Mouse (Mus musculus) lung, postnatal 0 days (tissue): ENCODE measurements around the gene Ankrd65. TPM values are rescaled to one million over a fixed set of nuclear protein-coding genes. Genes with fewer than 3 reads are reported as not detected.

Source experiments
- ATAC-seq: fragments of 200-750 bp; cut with Nextera tagmentation; 2 replicates; pipeline ENCODE4 v1.8.0; 2017; ENCODE audit warnings: moderate library complexity
- DNase-seq: peaks from one replicate; pipeline ENCODE4 v3.0.0-alpha.2; 2016; ENCODE audit warnings: low spot score
- H3K27ac ChIP-seq: fragments of 300-500 bp; sonication (generic); 2 replicates; pipeline ENCODE4 v1.5.1; 2014; ENCODE audit warnings: antibody characterized with exemption, mild to moderate bottlenecking, low read length, mixed read lengths
- H3K27me3 ChIP-seq: fragments of 300-500 bp; sonication (generic); replicated peaks from 2 replicates; pipeline ENCODE4 v1.6.1; 2014; ENCODE audit warnings: low read length, mixed read lengths; ENCODE audit not compliant: insufficient read depth
- H3K36me3 ChIP-seq: fragments of 300-500 bp; sonication (generic); 2 replicates; pipeline ENCODE4 v1.6.1; 2014; ENCODE audit warnings: low read length, mixed read lengths; ENCODE audit not compliant: insufficient read depth
- H3K4me1 ChIP-seq: fragments of 300-500 bp; sonication (generic); 2 replicates; pipeline ENCODE4 v1.6.1; 2014; ENCODE audit warnings: antibody characterized with exemption, low read depth, low read length, mixed read lengths; ENCODE audit not compliant: insufficient read depth
- H3K4me2 ChIP-seq: fragments of 300-500 bp; sonication (generic); replicated peaks from 2 replicates; pipeline ENCODE4 v1.6.1; 2014; ENCODE audit warnings: low read depth, mild to moderate bottlenecking, low read length, moderate library complexity, mixed read lengths
- H3K4me3 ChIP-seq: fragments of 300-500 bp; sonication (generic); 2 replicates; pipeline ENCODE4 v1.5.1; 2014; ENCODE audit warnings: low read depth, low read length
- H3K9ac ChIP-seq: fragments of 300-500 bp; sonication (generic); replicated peaks from 2 replicates; pipeline ENCODE4 v1.6.1; 2014; ENCODE audit warnings: low read depth, mild to moderate bottlenecking
- H3K9me3 ChIP-seq: fragments of 300-500 bp; sonication (generic); 2 replicates; pipeline ENCODE4 v1.6.1; 2016; ENCODE audit warnings: low read length, mixed read lengths
- CTCF ChIP-seq: IDR thresholded peaks from 2 replicates; pipeline ENCODE4 v1.5.1; 2016; ENCODE audit warnings: antibody characterized with exemption, mild to moderate bottlenecking
- EP300 ChIP-seq: IDR thresholded peaks from 2 replicates; pipeline ENCODE4 v1.6.1; 2016; ENCODE audit warnings: antibody characterized with exemption, mild to moderate bottlenecking, control low read depth
- WGBS: fragments of 180-500 bp; shearing (Covaris S2); extraction: QIAGEN DNeasy Blood & Tissue Kit; methylation state at CpG from one replicate; pipeline ENCODE4 v1.1.7; 2014; 5-methylcytosine and 5-hydroxymethylcytosine counted together
- polyA plus RNA-seq: library from polyadenylated mRNA; unstranded; fragments of >200 nt; fragmentation: Nextera tagmentation; extraction: Ambion mirVana; gene quantifications from 2 replicates; pipeline ENCODE4 v1.2.1, GENCODE M21; 2015

The Ankrd65 gene
- polyA plus RNA-seq, 1 experiment from 2014 or later: 6.0 TPM

- H3K4me1 ChIP-seq: peaks cover 10% of the 10 kb centered on the region
- 73% methylated on average over 3 of the region's 3 CpGs for WGBS
- H3K4me3 ChIP-seq: no peak overlapping the region
- H3K4me2 ChIP-seq: no peak overlapping the region
- no peaks in the 10 kb centered on the region for H3K27me3 ChIP-seq
- ATAC-seq (no peak), DNase-seq (no peak)
- no peak overlapping the region for H3K9ac ChIP-seq
- H3K27ac ChIP-seq: no peak overlapping the region
- H3K9me3 ChIP-seq: no peaks in the 10 kb centered on the region
- H3K36me3 ChIP-seq: no peaks in the 10 kb centered on the region
- TF ChIP-seq CTCF: no peak
- no peak for TF ChIP-seq EP300
Measured at GRCm38 (mm10) chr4:155762357-155762756, 27.9 kb upstream of the Ankrd65 start.

- H3K27me3 ChIP-seq: 0 out of 2 replicates have a peak, but pooled peaks cover 4% of the 10 kb centered on the region
- H3K4me1 ChIP-seq: peaks cover 7% of the 10 kb centered on the region; the same call in 1 of the 2 replicates
- no peaks in the 10 kb centered on the region for H3K36me3 ChIP-seq
- ATAC-seq (no peak), DNase-seq (no peak)
- peak overlapping the region; percentile 51; the same call in 1 of the 2 replicates for H3K9ac ChIP-seq
- WGBS: 66% methylated on average over 5 of the region's 5 CpGs
- H3K4me2 ChIP-seq: peak overlapping the region; percentile 85
- no peak for TF ChIP-seq CTCF
- peak overlapping the region; percentile 63; the same call in 1 of the 2 replicates for H3K27ac ChIP-seq
- no peaks in the 10 kb centered on the region for H3K9me3 ChIP-seq
- peak overlapping the region; percentile 53 for H3K4me3 ChIP-seq
Measured at GRCm38 (mm10) chr4:155769496-155769879, 20.8 kb upstream of the Ankrd65 start.

DNA sequence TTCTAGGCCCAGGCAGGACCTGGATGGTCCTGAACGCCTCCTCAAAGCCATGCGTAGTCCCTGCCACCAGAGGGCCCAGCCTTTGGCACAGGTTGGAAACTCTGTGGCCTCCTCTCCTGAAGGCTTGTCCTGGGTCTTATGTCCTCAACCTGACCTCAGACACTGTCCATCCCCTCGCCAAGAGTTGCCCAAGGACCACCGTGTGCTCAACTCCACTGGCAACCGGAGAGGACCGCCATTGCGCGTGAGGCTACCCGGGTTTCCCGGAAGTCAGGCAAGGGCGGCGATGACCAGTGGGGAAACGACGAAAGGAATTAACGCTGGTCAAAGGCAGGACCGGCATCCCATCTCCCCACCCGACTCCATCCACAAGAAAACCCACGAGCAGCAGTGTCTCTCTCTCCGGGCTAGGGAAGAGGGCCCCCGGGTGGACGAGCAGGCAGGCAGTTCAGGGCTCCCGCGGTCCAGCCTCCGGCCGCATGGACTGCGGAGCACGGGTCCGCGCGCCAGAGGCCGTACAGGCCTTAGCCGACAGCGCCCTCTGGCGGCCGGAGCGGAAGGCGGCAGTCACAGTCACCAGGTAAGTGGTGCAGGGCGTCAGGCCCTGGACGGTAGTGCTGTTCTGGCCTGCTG lies 20.2 kb upstream of the Ankrd65 start:
- Histone ChIP-seq H3K4me3 (peak overlapping the region; percentile 53), H3K27me3 (0 out of 2 replicates have a peak, but pooled peaks cover 4% of the 10 kb centered on the region), H3K9me3 (no peaks in the 10 kb centered on the region), H3K36me3 (no peaks in the 10 kb centered on the region), H3K27ac (peak overlapping the region; percentile 63), H3K4me1 (peaks cover 8% of the 10 kb centered on the region; the same call in 1 of the 2 replicates), H3K9ac (peak overlapping the region; percentile 51), H3K4me2 (peak overlapping the region; percentile 85)
- under 1% methylated on average over 32 of the region's 39 CpGs for WGBS
- ATAC-seq (peak; percentile 92), DNase-seq (peak; percentile 93)
- TF ChIP-seq EP300 (no peak), CTCF (peak; percentile 99)

DNA sequence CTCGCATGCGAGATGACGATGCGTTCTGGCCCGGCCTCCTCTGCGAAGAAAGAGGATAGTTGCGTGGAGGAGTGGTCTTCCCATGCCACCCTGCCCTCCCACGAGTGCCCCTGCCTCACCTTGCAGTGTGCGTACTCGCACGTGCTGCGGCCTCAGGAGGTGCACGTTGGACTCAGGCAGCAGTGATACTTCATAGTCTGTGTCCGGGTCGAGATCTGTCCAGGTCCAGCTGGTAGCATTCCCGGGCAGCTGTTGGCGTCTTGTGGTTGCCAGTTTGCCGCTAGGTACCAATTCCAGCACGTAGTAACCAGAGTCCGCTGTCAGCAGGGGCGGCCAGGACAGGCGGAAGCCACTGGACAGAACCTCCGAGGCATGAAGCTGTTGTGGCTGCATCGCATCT lies 19.6 kb upstream of the Ankrd65 start:
- ATAC-seq: no peak

GRCm38 (mm10) chr4:155771706-155772105 lies 18.5 kb upstream of the Ankrd65 start:
- Histone ChIP-seq H3K9ac (no peak overlapping the region), H3K4me2 (no peak overlapping the region), H3K27me3 (0 out of 2 replicates have a peak, but pooled peaks cover 4% of the 10 kb centered on the region), H3K9me3 (no peaks in the 10 kb centered on the region), H3K27ac (no peak overlapping the region), H3K4me1 (peaks cover 14% of the 10 kb centered on the region), H3K4me3 (no peak overlapping the region), H3K36me3 (no peaks in the 10 kb centered on the region)
- no peak for TF ChIP-seq CTCF
- ATAC-seq (no peak), DNase-seq (peak; percentile 58)
- 52% methylated on average over 2 of the region's 2 CpGs for WGBS

More for the DNA sequence above, 19.6 kb upstream of the Ankrd65 start:
- Histone ChIP-seq H3K4me3 (peak overlapping the region; percentile 53; the same call in 1 of the 2 replicates), H3K36me3 (no peaks in the 10 kb centered on the region), H3K4me1 (peaks cover 14% of the 10 kb centered on the region), H3K4me2 (peak overlapping the region; percentile 85), H3K27ac (no peak overlapping the region), H3K9me3 (no peaks in the 10 kb centered on the region), H3K27me3 (0 out of 2 replicates have a peak, but pooled peaks cover 4% of the 10 kb centered on the region), H3K9ac (peak overlapping the region; percentile 51; the same call in 1 of the 2 replicates)
- WGBS: 45% methylated on average over 18 of the region's 24 CpGs
- DNase-seq: no peak
- TF ChIP-seq EP300 (no peak), CTCF (no peak)

GRCm38 (mm10) chr4:155772786-155773185 lies 17.5 kb upstream of the Ankrd65 start:
- Histone ChIP-seq H3K9me3 (no peaks in the 10 kb centered on the region), H3K27me3 (0 out of 2 replicates have a peak, but pooled peaks cover 4% of the 10 kb centered on the region), H3K9ac (no peak overlapping the region), H3K36me3 (no peaks in the 10 kb centered on the region), H3K4me1 (peaks cover 17% of the 10 kb centered on the region), H3K27ac (no peak overlapping the region), H3K4me2 (no peak overlapping the region), H3K4me3 (no peak overlapping the region)
- 78% methylated on average over 12 of the region's 13 CpGs for WGBS
- no peak for DNase-seq
- ATAC-seq: no peak
- no peak for TF ChIP-seq EP300
- no peak for TF ChIP-seq CTCF
